Mouse (Mus musculus) limb, embryonic 13.5 days (tissue): Measurements from ENCODE around the gene Prox1. TPM values are rescaled to one million over a fixed set of nuclear protein-coding genes. Genes with fewer than 3 reads are reported as not detected.
A peak's percentile ranks its signal among the peaks of the same experiment; 100 is the strongest.

ENCODE experiments used
- ATAC-seq: fragments of 200-750 bp; cut with Nextera tagmentation; 2 replicates; pipeline ENCODE4 v1.8.0; 2017; ENCODE audit warnings: low read depth, moderate number of reproducible peaks, moderate TSS enrichment; ENCODE audit not compliant: low FRiP score
- H3K27ac ChIP-seq: fragments of 300-500 bp; sonication (generic); 2 replicates; pipeline ENCODE4 v1.5.1; 2015; ENCODE audit warnings: inconsistent platforms, mild to moderate bottlenecking, moderate library complexity
- H3K27me3 ChIP-seq: fragments of 300-500 bp; sonication (generic); 2 replicates; pipeline ENCODE4 v1.6.1; 2015; ENCODE audit warnings: mild to moderate bottlenecking, inconsistent platforms
- H3K36me3 ChIP-seq: fragments of 300-500 bp; sonication (generic); 2 replicates; pipeline ENCODE4 v1.6.1; 2015; ENCODE audit warnings: inconsistent platforms, mild to moderate bottlenecking, moderate library complexity
- H3K4me1 ChIP-seq: fragments of 300-500 bp; sonication (generic); 2 replicates; pipeline ENCODE4 v1.6.1; 2015; ENCODE audit warnings: inconsistent platforms
- H3K4me2 ChIP-seq: fragments of 300-500 bp; sonication (generic); replicated peaks from 2 replicates; pipeline ENCODE4 v1.6.1; 2015; ENCODE audit warnings: inconsistent platforms, mild to moderate bottlenecking, moderate library complexity
- H3K4me3 ChIP-seq: fragments of 300-500 bp; sonication (generic); 2 replicates; pipeline ENCODE4 v1.5.1; 2015; ENCODE audit warnings: moderate library complexity, mild to moderate bottlenecking, inconsistent platforms
- H3K9ac ChIP-seq: fragments of 300-500 bp; sonication (generic); 2 replicates; pipeline ENCODE4 v1.6.1; 2015; ENCODE audit warnings: mild to moderate bottlenecking, inconsistent platforms
- H3K9me3 ChIP-seq: fragments of 300-500 bp; sonication (generic); 2 replicates; pipeline ENCODE4 v1.6.1; 2016; ENCODE audit warnings: inconsistent platforms
- WGBS: fragments of 180-500 bp; shearing (Covaris S2); methylation state at CpG from one replicate; pipeline ENCODE4 v1.1.7; 2015; 5-methylcytosine and 5-hydroxymethylcytosine counted together
- polyA plus RNA-seq: library from polyadenylated mRNA; unstranded; fragments of >200 nt; fragmentation: Nextera tagmentation; extraction: Ambion mirVana; gene quantifications from 2 replicates; pipeline ENCODE4 v1.2.1, GENCODE M21; 2015

Gene Prox1
- polyA plus RNA-seq = 3.2 and 3.7 TPM in 2 replicates

DNA sequence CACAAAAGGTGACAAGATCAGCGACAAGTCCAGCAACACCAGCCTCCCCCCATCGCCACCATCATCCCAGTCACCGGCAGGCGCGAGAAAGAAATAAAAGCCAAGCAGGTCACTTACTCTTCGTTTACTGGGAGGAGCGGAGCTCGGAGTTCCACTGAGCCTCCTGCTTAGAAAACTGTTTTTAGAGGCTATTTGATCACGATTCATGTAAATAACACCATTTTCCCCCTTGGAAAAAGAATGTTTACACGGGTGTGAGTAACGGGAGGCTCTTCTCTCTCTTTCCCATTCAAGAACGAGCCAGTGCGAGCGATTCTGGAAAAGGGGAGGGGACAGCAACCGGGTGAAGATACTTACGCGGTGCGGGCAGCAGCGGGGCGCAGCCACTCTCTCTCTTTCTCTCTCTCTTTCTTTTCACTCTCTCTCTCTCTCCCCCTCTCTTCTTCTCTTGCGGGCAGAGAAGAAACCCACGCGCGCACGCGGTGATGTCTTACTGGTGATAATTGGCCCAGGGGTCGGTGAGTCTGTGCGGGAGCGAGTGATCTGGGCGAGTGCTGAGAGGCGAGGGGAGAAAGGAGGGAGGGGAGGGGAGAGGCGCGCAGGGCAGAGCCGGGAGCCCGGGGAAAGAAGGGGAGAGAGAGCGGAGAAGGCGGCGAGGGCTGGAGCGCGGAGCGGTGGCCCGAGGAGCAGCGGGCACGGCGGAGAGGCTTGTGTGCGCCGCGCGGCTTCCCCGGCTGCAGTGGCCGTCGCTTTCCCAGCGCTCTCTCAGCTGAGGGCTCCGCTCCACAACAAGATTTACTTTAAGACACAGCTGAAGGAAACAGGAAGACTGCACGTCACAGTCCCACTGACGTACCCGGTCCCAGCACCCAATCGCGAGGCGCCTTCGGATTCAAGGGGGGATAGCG is at the start of gene Prox1:
Gene Prox1, minus strand, starts transcription at position 804 of the 908 bp plus-strand sequence.
- Histone ChIP-seq H3K27ac (peak within 1 kb of the TSS; percentile 33; the same call in 1 of the 2 replicates), H3K27me3 (peaks cover 91% of the 10 kb centered on the region), H3K4me2 (peak within 1 kb of the TSS; percentile 89), H3K36me3 (no peaks in the 10 kb centered on the region), H3K4me3 (peak within 1 kb of the TSS; percentile 61), H3K4me1 (peaks cover 48% of the 10 kb centered on the region), H3K9ac (peak within 1 kb of the TSS; percentile 65), H3K9me3 (no peaks in the 10 kb centered on the region)
- peak; percentile 91 for ATAC-seq
- under 1% methylated on average over 59 of the region's 62 CpGs for WGBS

DNA sequence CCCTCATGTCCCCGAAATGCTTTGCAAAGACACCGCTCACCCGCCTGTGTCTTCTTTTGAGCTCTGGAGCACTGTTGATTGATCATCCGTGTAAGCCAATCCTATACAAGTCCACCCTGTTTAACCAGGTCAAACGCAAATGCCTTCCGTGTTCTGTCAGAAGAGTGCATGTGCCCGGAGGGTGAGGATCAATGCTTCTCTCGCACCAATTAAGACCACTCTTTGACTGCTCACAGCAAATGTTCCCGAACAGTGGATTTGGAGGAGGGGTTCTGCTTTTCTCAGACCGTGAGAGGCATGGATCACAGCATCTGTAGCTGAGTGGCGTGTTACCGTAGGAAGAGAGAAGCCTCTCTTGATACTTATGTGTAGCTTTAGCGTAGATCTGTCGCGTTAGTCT is 46.1 kb upstream of the Prox1 start:
- Histone ChIP-seq H3K4me3 (no peak overlapping the region), H3K4me1 (no peaks in the 10 kb centered on the region), H3K9ac (no peak overlapping the region), H3K27me3 (no peaks in the 10 kb centered on the region), H3K36me3 (no peaks in the 10 kb centered on the region), H3K9me3 (no peaks in the 10 kb centered on the region), H3K27ac (no peak overlapping the region), H3K4me2 (no peak overlapping the region)
- 84% methylated on average over 15 of the region's 15 CpGs for WGBS
- ATAC-seq = no peak

DNA sequence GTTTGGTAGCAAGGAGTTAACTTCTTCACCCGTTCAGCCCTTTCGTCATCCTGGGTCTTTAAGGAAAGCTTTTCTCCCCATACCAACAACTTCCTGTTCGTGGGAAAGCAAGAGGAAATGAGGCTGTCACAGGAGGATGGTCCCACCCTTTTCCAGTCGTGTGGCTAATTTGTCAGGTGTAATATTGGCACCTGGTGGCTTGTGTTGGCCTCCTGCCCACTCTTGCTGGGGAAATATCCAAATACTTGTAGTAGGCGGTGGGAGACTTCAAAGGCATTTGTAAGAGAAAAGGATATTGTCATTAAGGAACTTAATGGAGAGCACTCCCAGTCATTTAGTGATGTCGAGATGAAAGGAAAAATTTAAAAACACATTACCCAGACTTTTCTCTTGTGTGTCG is 44.1 kb upstream of the Prox1 start:
- Histone ChIP-seq H3K4me2 (no peak overlapping the region), H3K27me3 (0 out of 2 replicates have a peak, but pooled peaks cover 2% of the 10 kb centered on the region), H3K9ac (no peak overlapping the region), H3K27ac (no peak overlapping the region), H3K36me3 (no peaks in the 10 kb centered on the region), H3K4me3 (no peak overlapping the region), H3K9me3 (no peaks in the 10 kb centered on the region), H3K4me1 (no peaks in the 10 kb centered on the region)
- ATAC-seq = no peak
- 53% methylated on average over 7 of the region's 7 CpGs for WGBS

DNA sequence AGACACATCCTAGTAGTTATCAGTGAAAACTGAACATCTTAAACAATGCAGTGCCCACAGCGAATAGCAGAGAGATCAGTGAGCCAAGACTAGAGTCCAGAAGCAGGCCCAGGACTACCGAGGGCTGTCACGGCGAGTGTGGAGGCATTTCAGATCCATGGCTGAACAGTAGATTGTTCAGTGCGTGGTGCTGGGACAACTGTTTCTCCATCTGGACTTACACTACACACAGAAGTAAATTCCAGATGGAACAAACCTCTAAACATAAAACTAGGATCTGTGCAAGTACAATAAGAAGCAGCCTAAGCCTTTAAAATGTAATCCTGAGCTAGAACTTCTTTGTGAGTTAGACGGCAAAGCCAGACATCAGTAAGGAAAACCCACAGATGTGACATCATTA is 42.7 kb upstream of the Prox1 start:
- no peak overlapping the region for H3K4me3 ChIP-seq
- H3K27ac ChIP-seq = no peak overlapping the region
- H3K4me2 ChIP-seq = no peak overlapping the region
- no peaks in the 10 kb centered on the region for H3K9me3 ChIP-seq
- no peaks in the 10 kb centered on the region for H3K36me3 ChIP-seq
- no peaks in the 10 kb centered on the region for H3K4me1 ChIP-seq
- ATAC-seq = no peak
- no peak overlapping the region for H3K9ac ChIP-seq
- H3K27me3 ChIP-seq = 0 out of 2 replicates have a peak, but pooled peaks cover 2% of the 10 kb centered on the region
- WGBS = 77% methylated on average over 6 of the region's 6 CpGs

DNA sequence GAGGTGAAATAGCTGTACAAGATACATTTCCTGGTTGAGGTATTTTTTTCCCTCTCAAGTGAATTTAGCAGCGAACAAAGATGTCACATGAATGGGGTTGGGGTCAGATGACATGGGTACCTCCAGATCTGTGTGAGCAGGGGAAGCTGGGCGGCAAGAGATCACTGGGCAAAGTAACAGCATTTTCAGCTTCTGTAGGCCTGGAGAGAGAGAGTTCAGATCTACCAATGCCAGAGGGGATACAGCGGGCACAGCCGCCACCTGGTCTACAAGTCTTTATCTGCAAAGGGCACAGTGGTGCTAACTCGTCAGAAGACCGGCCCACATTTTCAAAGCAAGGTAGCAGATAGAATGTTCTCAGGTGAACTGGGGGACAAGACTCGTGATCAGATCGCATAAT is 36.7 kb upstream of the Prox1 start:
- Histone ChIP-seq H3K9me3 (no peaks in the 10 kb centered on the region), H3K9ac (no peak overlapping the region), H3K27me3 (0 out of 2 replicates have a peak, but pooled peaks cover 2% of the 10 kb centered on the region), H3K4me1 (no peaks in the 10 kb centered on the region), H3K36me3 (no peaks in the 10 kb centered on the region), H3K27ac (no peak overlapping the region), H3K4me2 (no peak overlapping the region), H3K4me3 (no peak overlapping the region)
- ATAC-seq = no peak
- 88% methylated on average over 8 of the region's 8 CpGs for WGBS

DNA sequence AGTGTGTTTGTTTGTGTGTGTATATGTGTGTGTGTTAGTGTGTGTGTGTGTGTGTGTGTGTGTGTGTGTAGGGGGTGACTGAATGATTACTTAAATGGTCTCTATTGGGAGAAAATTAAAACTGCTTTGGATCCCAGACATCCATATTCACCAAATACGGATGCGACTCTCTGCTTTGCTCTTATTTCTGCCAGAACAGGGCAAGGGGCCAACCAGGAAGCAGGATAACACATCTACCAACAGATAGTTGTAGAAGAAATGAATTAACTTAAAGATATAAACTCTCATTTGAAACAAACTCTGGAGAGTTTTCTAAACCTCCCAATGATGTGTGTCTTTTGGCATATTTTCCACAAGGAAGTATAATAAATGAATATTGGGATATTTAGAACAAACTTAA is 35.2 kb upstream of the Prox1 start:
- Histone ChIP-seq H3K4me2 (no peak overlapping the region), H3K27me3 (no peaks in the 10 kb centered on the region), H3K9me3 (no peaks in the 10 kb centered on the region), H3K4me3 (no peak overlapping the region), H3K36me3 (no peaks in the 10 kb centered on the region), H3K9ac (no peak overlapping the region), H3K4me1 (no peaks in the 10 kb centered on the region), H3K27ac (no peak overlapping the region)
- ATAC-seq = no peak
- 89% methylated on average over 2 of the region's 2 CpGs for WGBS

DNA sequence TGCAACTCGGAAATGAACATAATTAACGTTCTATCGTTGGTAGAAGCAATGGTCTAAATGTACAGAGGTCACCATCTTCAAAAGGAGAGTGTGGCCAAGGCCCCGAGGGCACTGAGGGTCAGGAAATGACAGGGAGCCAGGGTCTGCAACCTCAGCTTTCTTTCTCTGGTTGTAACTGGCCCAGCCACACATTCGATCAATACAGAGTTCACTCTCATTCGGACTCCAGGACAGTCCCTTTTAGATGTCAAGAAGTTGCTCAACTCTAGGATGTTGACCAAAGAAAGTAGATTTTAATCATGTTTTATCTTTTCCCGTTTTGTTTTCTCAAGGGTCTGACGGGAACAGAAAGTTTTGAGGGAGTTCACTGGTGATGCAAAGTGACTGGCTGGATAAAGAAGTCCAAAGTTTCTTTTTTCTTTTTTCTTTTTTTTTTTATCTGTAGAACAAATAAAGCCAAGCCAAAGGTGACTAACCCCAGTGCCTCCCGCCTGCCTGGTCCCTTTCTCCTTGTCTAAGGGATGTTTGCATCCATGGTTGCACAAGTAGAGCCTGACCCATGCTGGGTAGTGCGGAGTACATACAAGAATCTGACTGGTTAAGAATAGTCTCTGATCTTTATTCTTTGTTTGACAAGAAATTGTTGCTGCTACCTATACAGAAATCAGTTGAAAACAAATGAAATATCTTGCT is 34.0 kb upstream of the Prox1 start:
- Histone ChIP-seq H3K27me3 (no peaks in the 10 kb centered on the region), H3K4me3 (no peak overlapping the region), H3K36me3 (no peaks in the 10 kb centered on the region), H3K4me1 (no peaks in the 10 kb centered on the region), H3K27ac (no peak overlapping the region), H3K9me3 (no peaks in the 10 kb centered on the region), H3K4me2 (no peak overlapping the region), H3K9ac (no peak overlapping the region)
- WGBS = 62% methylated on average over 10 of the region's 10 CpGs
- no peak for ATAC-seq

DNA sequence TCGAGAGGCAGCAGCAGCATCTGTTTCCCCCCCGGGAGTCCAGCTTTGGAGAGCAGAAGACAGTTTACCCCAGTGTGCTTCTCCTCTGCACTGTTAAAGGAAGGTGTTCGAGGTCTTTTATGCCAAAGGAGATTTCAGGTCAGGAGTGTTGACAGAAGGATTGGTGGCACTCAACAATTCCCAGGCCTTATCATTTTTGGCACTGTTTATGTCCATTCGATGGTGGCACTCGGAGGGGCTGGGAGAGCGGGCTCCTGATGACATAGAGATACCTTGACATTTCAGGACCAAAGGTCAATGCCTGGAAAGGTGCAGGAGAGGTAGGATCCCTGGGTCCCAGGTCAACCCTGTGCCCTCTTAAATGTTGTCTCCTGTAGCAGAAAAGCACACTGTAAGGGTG is 31.2 kb upstream of the Prox1 start:
- ATAC-seq = no peak
- no peak overlapping the region for H3K4me3 ChIP-seq
- H3K4me1 ChIP-seq = no peaks in the 10 kb centered on the region
- H3K9me3 ChIP-seq = no peaks in the 10 kb centered on the region; the same call in 1 of the 2 replicates
- no peaks in the 10 kb centered on the region for H3K36me3 ChIP-seq
- WGBS = 85% methylated on average over 6 of the region's 6 CpGs
- H3K9ac ChIP-seq = no peak overlapping the region
- H3K4me2 ChIP-seq = no peak overlapping the region
- H3K27ac ChIP-seq = no peak overlapping the region
- H3K27me3 ChIP-seq = no peaks in the 10 kb centered on the region

DNA sequence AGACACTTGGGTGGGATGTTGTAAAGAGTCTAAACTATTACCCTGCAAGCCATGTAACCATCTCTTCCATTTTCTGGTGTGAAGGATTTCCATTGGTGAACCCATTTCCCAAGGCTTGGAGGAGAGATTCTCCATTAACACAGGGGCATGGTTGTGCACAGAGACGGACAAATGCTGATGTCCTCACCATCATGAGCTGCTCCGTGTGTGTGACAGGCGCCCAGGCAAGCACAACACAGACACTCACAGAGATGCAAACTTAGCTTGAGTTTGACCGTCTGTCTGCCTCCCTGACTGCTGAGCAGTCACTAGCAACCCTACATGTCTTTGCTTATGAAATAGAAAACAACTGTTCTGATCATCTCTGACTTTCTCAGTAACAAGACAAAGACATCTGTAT is 30.5 kb upstream of the Prox1 start:
- Histone ChIP-seq H3K27me3 (no peaks in the 10 kb centered on the region), H3K9ac (no peak overlapping the region), H3K4me3 (no peak overlapping the region), H3K4me1 (no peaks in the 10 kb centered on the region), H3K27ac (no peak overlapping the region), H3K36me3 (no peaks in the 10 kb centered on the region), H3K9me3 (no peaks in the 10 kb centered on the region; the same call in 1 of the 2 replicates), H3K4me2 (no peak overlapping the region)
- WGBS = 91% methylated on average over 4 of the region's 4 CpGs
- no peak for ATAC-seq

DNA sequence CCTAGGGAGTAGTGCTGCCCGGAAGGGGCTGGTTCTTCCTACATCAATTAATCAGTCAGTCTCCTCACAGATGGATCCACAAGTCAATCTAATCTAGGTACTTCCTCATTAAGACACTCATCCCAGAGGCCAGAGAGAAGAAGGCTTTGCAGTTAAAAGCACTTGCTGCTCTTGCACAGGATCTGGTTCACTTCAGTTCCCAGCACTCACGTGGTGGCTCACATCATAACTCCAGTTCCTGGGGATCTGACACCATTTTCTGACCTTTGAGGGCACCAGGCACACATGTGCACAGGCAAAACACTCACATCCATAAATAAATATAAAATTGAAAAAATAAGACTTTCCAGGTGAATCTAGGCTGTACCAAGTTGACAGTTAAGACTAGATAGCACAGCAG is 27.7 kb upstream of the Prox1 start:
- no peak overlapping the region for H3K4me3 ChIP-seq
- no peaks in the 10 kb centered on the region; the same call in 1 of the 2 replicates for H3K9me3 ChIP-seq
- no peak for ATAC-seq
- H3K36me3 ChIP-seq = no peaks in the 10 kb centered on the region
- no peaks in the 10 kb centered on the region for H3K4me1 ChIP-seq
- no peak overlapping the region for H3K4me2 ChIP-seq
- H3K9ac ChIP-seq = no peak overlapping the region
- 75% methylated on average over 2 of the region's 2 CpGs for WGBS
- no peaks in the 10 kb centered on the region for H3K27me3 ChIP-seq
- no peak overlapping the region for H3K27ac ChIP-seq

DNA sequence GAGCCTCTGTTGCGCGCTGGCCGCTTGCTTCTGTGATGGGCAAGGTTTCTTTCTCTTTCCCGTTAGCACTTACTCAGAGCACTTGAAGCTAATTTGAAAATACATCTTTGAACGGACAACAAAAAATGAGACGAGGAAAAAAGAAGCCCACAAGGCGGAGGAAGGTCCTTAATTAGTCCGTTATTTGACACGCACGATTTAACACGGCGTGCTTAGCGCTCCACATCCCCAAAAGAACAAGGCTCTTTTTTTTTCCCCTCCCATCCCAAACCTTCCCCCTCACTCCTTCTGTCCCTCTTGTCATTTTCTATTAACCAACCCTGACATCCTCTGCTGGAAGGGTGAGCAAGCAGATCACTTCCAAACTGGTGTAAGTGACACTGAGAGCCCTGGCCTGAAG is 21.5 kb upstream of the Prox1 start:
- Histone ChIP-seq H3K27ac (no peak overlapping the region), H3K4me2 (no peak overlapping the region), H3K9me3 (no peaks in the 10 kb centered on the region; the same call in 1 of the 2 replicates), H3K4me1 (peaks cover 5% of the 10 kb centered on the region), H3K4me3 (no peak overlapping the region), H3K9ac (no peak overlapping the region), H3K36me3 (no peaks in the 10 kb centered on the region), H3K27me3 (peaks cover 19% of the 10 kb centered on the region)
- 67% methylated on average over 13 of the region's 13 CpGs for WGBS
- ATAC-seq = no peak

DNA sequence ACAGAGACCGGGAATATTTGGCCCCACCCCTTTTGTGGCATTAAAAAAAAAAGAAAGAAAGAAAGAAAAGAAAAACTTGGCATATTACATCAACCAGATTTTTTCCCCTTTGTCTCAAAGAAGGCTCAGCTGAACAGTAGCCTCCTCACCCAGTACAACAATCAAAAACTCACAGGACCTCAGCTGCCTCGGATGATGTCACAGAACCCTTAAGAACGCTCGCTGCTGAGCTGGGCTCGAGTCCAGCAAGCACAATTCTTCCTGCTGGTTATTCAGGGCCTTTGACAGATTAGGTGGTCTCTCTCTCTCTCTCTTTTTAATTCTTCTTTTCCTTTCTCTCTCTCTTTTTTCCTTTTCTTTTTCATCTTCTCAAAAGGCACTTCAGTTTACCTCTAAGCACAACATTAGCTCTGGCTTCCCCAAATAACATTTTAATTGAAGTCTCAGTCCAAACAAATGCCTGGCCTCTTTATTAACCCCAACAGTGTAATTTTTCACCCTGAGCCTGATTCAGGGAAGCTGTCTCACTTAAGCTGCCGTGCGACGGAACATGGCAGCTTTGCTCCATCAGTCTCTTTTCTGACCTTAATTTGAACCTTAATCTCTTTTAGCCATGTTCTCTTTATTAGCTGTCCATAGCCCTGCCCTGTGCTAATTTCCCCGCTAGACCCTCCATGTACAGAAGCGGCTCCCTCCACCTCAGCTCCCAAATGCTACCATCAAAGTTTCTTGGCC is 19.9 kb upstream of the Prox1 start:
- Histone ChIP-seq H3K4me1 (peaks cover 5% of the 10 kb centered on the region), H3K4me3 (no peak overlapping the region), H3K27ac (no peak overlapping the region), H3K36me3 (no peaks in the 10 kb centered on the region), H3K4me2 (no peak overlapping the region), H3K9ac (no peak overlapping the region), H3K27me3 (peaks cover 19% of the 10 kb centered on the region), H3K9me3 (no peaks in the 10 kb centered on the region)
- 19% methylated on average over 10 of the region's 10 CpGs for WGBS
- no peak for ATAC-seq
